Mouse (Mus musculus): ENCODE results near the gene Nxf2. TPM values are rescaled to one million over a fixed set of nuclear protein-coding genes. Genes with fewer than 3 reads are reported as not detected.
"Not testable (repeated sequence)": the region's sequence is repeated elsewhere in the genome, so short reads cannot be mapped to it uniquely, and the experiment has no call there.

Gene Nxf2
- polyA plus RNA-seq, 1 experiment from 2014 or later: 0.65 TPM

GRCm38 (mm10) chrX:134915745-134916144 is 48.8 kb downstream of the Nxf2 start:
- 72% methylated on average over 2 of the region's 2 CpGs for WGBS

DNA sequence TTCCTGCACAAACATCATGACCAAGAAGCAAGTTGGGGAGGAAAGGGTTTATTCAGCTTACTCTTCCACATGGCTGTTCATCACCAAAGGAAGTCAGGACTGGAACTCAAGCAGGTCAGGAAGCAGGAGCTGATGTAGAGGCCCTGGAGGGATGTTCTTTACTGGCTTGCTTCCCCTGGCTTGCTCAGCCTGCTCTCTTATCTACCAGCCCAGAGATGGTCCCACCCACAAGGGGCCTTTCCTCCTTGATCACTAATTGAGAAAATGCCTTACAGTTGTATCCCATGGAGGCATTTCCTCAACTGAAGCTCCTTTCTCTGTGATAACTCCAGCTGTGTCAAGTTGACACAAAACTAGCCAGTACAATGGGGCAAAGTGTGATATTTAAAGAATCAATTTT is 49.2 kb downstream of the Nxf2 start:
- not testable (repeated sequence) for H3K9me3 ChIP-seq (replicated peaks); H3K9ac ChIP-seq; H3K4me1 ChIP-seq; H3K36me3 ChIP-seq; H3K27ac ChIP-seq; H3K4me3 ChIP-seq (replicated peaks); H3K4me2 ChIP-seq; ATAC-seq (replicated peaks; ENCODE audit: low FRiP score)
- peaks cover 25% of the 10 kb centered on the region for H3K27me3 ChIP-seq

More at GRCm38 (mm10) chrX:134915745-134916144, 48.8 kb downstream of the Nxf2 start:
- Histone ChIP-seq H3K4me1 (no peaks in the 10 kb centered on the region), H3K9ac (no peak overlapping the region), H3K27ac (no peak overlapping the region), H3K27me3 (peaks cover 26% of the 10 kb centered on the region), H3K4me3 (replicated peaks) (no peak overlapping the region), H3K4me2 (no peak overlapping the region), H3K9me3 (replicated peaks) (no peaks in the 10 kb centered on the region), H3K36me3 (no peaks in the 10 kb centered on the region)
- ATAC-seq (replicated peaks; ENCODE audit: low FRiP score): no peak

GRCm38 (mm10) chrX:134914851-134915250 is 49.7 kb downstream of the Nxf2 start:
- no peak overlapping the region for H3K4me3 ChIP-seq (replicated peaks)
- H3K9ac ChIP-seq: no peak overlapping the region
- no peaks in the 10 kb centered on the region for H3K36me3 ChIP-seq
- 65% methylated on average over 4 of the region's 4 CpGs for WGBS
- H3K27me3 ChIP-seq: peaks cover 22% of the 10 kb centered on the region
- H3K4me1 ChIP-seq: no peaks in the 10 kb centered on the region
- no peaks in the 10 kb centered on the region for H3K9me3 ChIP-seq (replicated peaks)
- H3K27ac ChIP-seq: no peak overlapping the region
- no peak overlapping the region for H3K4me2 ChIP-seq
- no peak for ATAC-seq (replicated peaks; ENCODE audit: low FRiP score)

DNA sequence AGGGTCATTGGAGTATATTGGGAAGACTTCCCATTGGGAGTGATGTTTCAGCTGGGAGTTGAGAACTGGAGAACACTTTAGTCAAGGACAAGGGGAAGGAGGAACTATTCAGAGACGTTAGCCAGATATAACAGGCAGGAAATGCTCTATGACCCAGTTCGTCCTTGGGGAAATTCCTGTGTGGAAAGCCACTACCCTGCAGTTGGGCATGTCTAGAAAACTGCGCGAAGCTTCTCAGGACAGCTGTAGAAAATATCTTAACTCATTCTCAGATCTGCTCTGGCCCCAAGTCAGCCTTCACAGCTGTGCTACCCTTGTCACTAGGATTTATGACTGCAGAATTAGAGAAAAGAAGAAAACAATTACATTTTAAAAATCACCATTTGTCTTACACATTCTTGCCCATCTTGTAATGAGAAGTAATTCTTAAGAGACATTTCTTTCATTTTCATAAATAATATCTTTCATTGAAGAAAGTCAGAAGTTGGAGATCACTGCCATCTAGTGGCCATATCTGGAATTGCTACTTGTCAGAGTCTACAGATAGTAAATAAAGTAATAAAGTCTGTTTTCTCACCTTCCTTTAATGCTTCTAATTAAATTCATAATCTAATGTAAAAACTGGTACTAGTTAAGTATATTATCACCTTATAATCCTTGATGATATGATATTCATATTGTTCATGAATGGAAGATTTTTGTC is 51.2 kb downstream of the Nxf2 start:
- no peaks in the 10 kb centered on the region for H3K9me3 ChIP-seq (replicated peaks)
- peaks cover 18% of the 10 kb centered on the region for H3K27me3 ChIP-seq
- H3K4me2 ChIP-seq: no peak overlapping the region
- H3K9ac ChIP-seq: no peak overlapping the region
- no peaks in the 10 kb centered on the region for H3K36me3 ChIP-seq
- no peak for ATAC-seq (replicated peaks; ENCODE audit: low FRiP score)
- H3K27ac ChIP-seq: 0 out of 2 replicates have a peak overlapping the region, but pooled peaks have one; percentile 14
- 21% methylated on average over 4 of the region's 4 CpGs for WGBS
- H3K4me1 ChIP-seq: no peaks in the 10 kb centered on the region
- no peak overlapping the region for H3K4me3 ChIP-seq (replicated peaks)

DNA sequence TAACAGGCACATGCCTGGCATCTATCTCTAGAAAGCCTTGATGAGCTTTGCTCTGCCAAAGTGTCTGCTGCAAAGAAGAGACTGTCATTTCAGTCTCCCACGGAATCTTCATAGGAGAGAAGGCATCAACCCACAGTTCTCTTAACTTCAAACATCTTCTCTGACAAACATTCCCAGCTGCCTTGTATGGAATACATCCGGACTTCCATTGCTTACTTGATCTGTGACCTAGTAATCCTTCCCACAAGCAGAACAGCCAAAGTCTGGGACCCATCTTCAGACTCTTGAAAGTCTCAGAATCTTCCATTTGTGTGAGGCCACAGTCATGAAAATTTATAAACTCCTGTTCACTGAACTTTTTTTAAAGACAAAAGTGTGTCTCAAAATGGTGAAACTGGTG is 51.7 kb downstream of the Nxf2 start:
- no peaks in the 10 kb centered on the region for H3K9me3 ChIP-seq (replicated peaks)
- H3K4me2 ChIP-seq: no peak overlapping the region
- H3K9ac ChIP-seq: no peak overlapping the region
- no peak for ATAC-seq (replicated peaks; ENCODE audit: low FRiP score)
- peaks cover 17% of the 10 kb centered on the region for H3K27me3 ChIP-seq
- H3K4me3 ChIP-seq (replicated peaks): no peak overlapping the region
- H3K27ac ChIP-seq: no peak overlapping the region
- H3K36me3 ChIP-seq: no peaks in the 10 kb centered on the region
- 54% methylated on average over 2 of the region's 2 CpGs for WGBS
- no peaks in the 10 kb centered on the region for H3K4me1 ChIP-seq

GRCm38 (mm10) chrX:134910345-134910744 is 54.2 kb downstream of the Nxf2 start:
- Histone ChIP-seq H3K4me1 (no peaks in the 10 kb centered on the region), H3K27me3 (peaks cover 23% of the 10 kb centered on the region), H3K27ac (no peak overlapping the region), H3K9me3 (replicated peaks) (no peaks in the 10 kb centered on the region), H3K4me3 (replicated peaks) (no peak overlapping the region), H3K4me2 (no peak overlapping the region), H3K36me3 (no peaks in the 10 kb centered on the region), H3K9ac (no peak overlapping the region)
- 73% methylated on average over 4 of the region's 4 CpGs for WGBS
- no peak for ATAC-seq (replicated peaks; ENCODE audit: low FRiP score)

Other genes starting within 250 kb of the Nxf2 start
- gene Armcx1, start 246.8 kb downstream of the Nxf2 start, polyA plus RNA-seq (2015; fragmentation: Nextera tagmentation; extraction: Ambion mirVana): 50.5 and 55.0 TPM in 2 replicates
- gene Armcx6, start 213.3 kb downstream of the Nxf2 start, polyA plus RNA-seq (2015; fragmentation: Nextera tagmentation; extraction: Ambion mirVana): 22.6 and 22.9 TPM in 2 replicates
- 61.5 and 63.5 TPM in 2 replicates for gene Armcx3, start 208.2 kb downstream of the Nxf2 start, polyA plus RNA-seq (2015; fragmentation: Nextera tagmentation; extraction: Ambion mirVana)
- 73.8 and 78.4 TPM in 2 replicates for gene Armcx2, start 155.5 kb downstream of the Nxf2 start, polyA plus RNA-seq (2015; fragmentation: Nextera tagmentation; extraction: Ambion mirVana)
- gene Zmat1, start 44.5 kb upstream of the Nxf2 start, polyA plus RNA-seq (2015; fragmentation: Nextera tagmentation; extraction: Ambion mirVana): 5.8 and 6.4 TPM in 2 replicates
- not detected in 2 replicates for gene Gm15023, start 212.9 kb upstream of the Nxf2 start, polyA plus RNA-seq (2015; fragmentation: Nextera tagmentation; extraction: Ambion mirVana)
- gene Tceal6, start 245.9 kb upstream of the Nxf2 start, polyA plus RNA-seq (2015; fragmentation: Nextera tagmentation; extraction: Ambion mirVana): 0.74 and 0.80 TPM in 2 replicates